20 mouse cellular contexts compared by ENCODE assay signal in genomic region chr11:62184900-62185299, GRCm38 (mm10).
DNase-seq lines count a peak whose midpoint lies in the region; ATAC-seq and TF ChIP-seq lines count a peak whose summit lies in the region.
"Had no signal": no experiment of that assay in that cellular context is flagged by ENCODE, and none has a peak within 500 bp of the region (broad histone marks: within the 10 kb centered on the region; RNA-seq: fewer than 3 reads in every experiment).

No protein-coding gene starts in this region.

- no peak overlapping the region for H3K27ac ChIP-seq in midbrain, embryonic 11.5 days (ENCODE audit: low read depth, low read length)
- H3K27ac ChIP-seq in midbrain, embryonic 16.5 days (ENCODE audit: low read length), result no peak overlapping the region
- H3K27ac ChIP-seq in intestine, postnatal 0 days (ENCODE audit: low read depth, low read length), result no peak overlapping the region
- H3K27ac ChIP-seq: embryonic facial prominence, embryonic 13.5 days; forebrain, embryonic 12.5 days; hindbrain, embryonic 14.5 days; liver, embryonic 14.5 days; midbrain, embryonic 13.5 days; neural tube, embryonic 13.5 days had no signal

- ATAC-seq in midbrain, embryonic 11.5 days (ENCODE audit: low FRiP score), result no peak
- no peak for ATAC-seq in midbrain, embryonic 16.5 days
- ATAC-seq in intestine, postnatal 0 days, result no peak
- ATAC-seq: midbrain, embryonic 13.5 days had no signal

- no peaks in the 10 kb centered on the region for H3K36me3 ChIP-seq in midbrain, embryonic 11.5 days (ENCODE audit: control insufficient read depth, insufficient read depth, low read length)
- 0 out of 2 replicates have a peak, but pooled peaks cover 1% of the 10 kb centered on the region for H3K36me3 ChIP-seq in midbrain, embryonic 16.5 days (ENCODE audit: control insufficient read depth, insufficient read depth, low read length)
- H3K36me3 ChIP-seq in intestine, postnatal 0 days (ENCODE audit: control insufficient read depth, insufficient read depth), result no peaks in the 10 kb centered on the region

- no peaks in the 10 kb centered on the region for H3K4me1 ChIP-seq in midbrain, embryonic 11.5 days (ENCODE audit: control insufficient read depth, insufficient read depth, low read length)
- no peaks in the 10 kb centered on the region for H3K4me1 ChIP-seq in midbrain, embryonic 16.5 days (ENCODE audit: control insufficient read depth, insufficient read depth, low read length)
- no peaks in the 10 kb centered on the region for H3K4me1 ChIP-seq in intestine, postnatal 0 days (replicated peaks; ENCODE audit: control insufficient read depth, insufficient read depth, low read length)
- H3K4me1 ChIP-seq: forebrain, embryonic 12.5 days; midbrain, embryonic 13.5 days; neural tube, embryonic 13.5 days had no signal

- H3K9me3 ChIP-seq in midbrain, embryonic 11.5 days (ENCODE audit: control insufficient read depth, low read length), result no peaks in the 10 kb centered on the region
- H3K9me3 ChIP-seq in midbrain, embryonic 16.5 days (replicated peaks; ENCODE audit: control insufficient read depth, low read length, poor library complexity, severe bottlenecking), result no peaks in the 10 kb centered on the region
- H3K9me3 ChIP-seq in intestine, postnatal 0 days (ENCODE audit: control insufficient read depth), result no peaks in the 10 kb centered on the region
- H3K9me3 ChIP-seq: embryonic facial prominence, embryonic 13.5 days; forebrain, embryonic 12.5 days; midbrain, embryonic 13.5 days had no signal

- peak; percentile 69 for DNase-seq in midbrain, embryonic 11.5 days (ENCODE audit: low spot score, missing footprints)
- DNase-seq in NIH3T3 (ENCODE audit: low read depth), result peak; percentile 50
- peak; percentile 37 for DNase-seq in induced T-regulatory cell, adult 2 months (ENCODE audit: low read depth)
- no peak for DNase-seq in neural tube, embryonic 10.5 days (ENCODE audit: extremely low spot score, low spot score)
- no peak for DNase-seq in left cerebral cortex, postnatal 14 days (ENCODE audit: low spot score in 2 of 2)
- DNase-seq: adrenal gland, postnatal 36 days; cerebellum, postnatal 25 days; kidney, adult 11 months; kidney, postnatal 14 days; left cerebral cortex, postnatal 4 days; lung, postnatal 10 days; right cerebral cortex, postnatal 4 days had no signal

- H3K9ac ChIP-seq in midbrain, embryonic 11.5 days (ENCODE audit: low read length), result no peak overlapping the region
- no peak overlapping the region for H3K9ac ChIP-seq in midbrain, embryonic 16.5 days (ENCODE audit: low read depth, low read length)
- no peak overlapping the region for H3K9ac ChIP-seq in intestine, postnatal 0 days (ENCODE audit: low read depth, low read length)
- H3K9ac ChIP-seq: embryonic facial prominence, embryonic 13.5 days; forebrain, embryonic 12.5 days; hindbrain, embryonic 14.5 days; liver, embryonic 14.5 days; midbrain, embryonic 13.5 days; neural tube, embryonic 13.5 days had no signal

- no peak overlapping the region for H3K4me3 ChIP-seq in midbrain, embryonic 11.5 days (ENCODE audit: low read depth, low read length)
- H3K4me3 ChIP-seq in midbrain, embryonic 16.5 days (ENCODE audit: low read depth, low read length), result no peak overlapping the region
- H3K4me3 ChIP-seq in intestine, postnatal 0 days (ENCODE audit: low read depth, low read length), result no peak overlapping the region
- H3K4me3 ChIP-seq: embryonic facial prominence, embryonic 13.5 days; forebrain, embryonic 12.5 days; midbrain, embryonic 13.5 days; neural tube, embryonic 13.5 days had no signal

- TF ChIP-seq CTCF in intestine, postnatal 0 days (IDR thresholded peaks at IDR 0.05; ENCODE audit: low read depth), result no peak

- H3K27me3 ChIP-seq in midbrain, embryonic 11.5 days (ENCODE audit: control insufficient read depth, insufficient read depth, low read length), result no peaks in the 10 kb centered on the region
- no peaks in the 10 kb centered on the region for H3K27me3 ChIP-seq in midbrain, embryonic 16.5 days (ENCODE audit: control insufficient read depth, insufficient read depth, low read depth, low read length)
- no peaks in the 10 kb centered on the region for H3K27me3 ChIP-seq in intestine, postnatal 0 days (replicated peaks; ENCODE audit: control insufficient read depth, insufficient read depth, low read length)
- H3K27me3 ChIP-seq: embryonic facial prominence, embryonic 13.5 days; forebrain, embryonic 12.5 days; midbrain, embryonic 13.5 days; neural tube, embryonic 13.5 days had no signal

- WGBS in midbrain, embryonic 11.5 days, result 88% methylated on average over 4 of the region's 4 CpGs
- 90% methylated on average over 4 of the region's 4 CpGs for WGBS in midbrain, embryonic 16.5 days
- 58% methylated on average over 4 of the region's 4 CpGs for WGBS in intestine, postnatal 0 days

- intact Hi-C loops in left cerebral cortex, postnatal 14 days (cut with DNase I), result no loop called here

- no peak overlapping the region for H3K4me2 ChIP-seq in midbrain, embryonic 11.5 days
- no peak overlapping the region for H3K4me2 ChIP-seq in midbrain, embryonic 16.5 days (ENCODE audit: low read length)
- no peak overlapping the region for H3K4me2 ChIP-seq in intestine, postnatal 0 days (replicated peaks; ENCODE audit: low read depth)
- H3K4me2 ChIP-seq: embryonic facial prominence, embryonic 13.5 days; forebrain, embryonic 12.5 days; hindbrain, embryonic 14.5 days; midbrain, embryonic 13.5 days; neural tube, embryonic 13.5 days had no signal

Comparison
In these comparisons a context has a peak if more than half of its experiments do, and no peak if none do; other contexts are left out.
1. DNase-seq: peak in midbrain, embryonic 11.5 days (single experiment), NIH3T3 (single experiment) and induced T-regulatory cell, adult 2 months (single experiment); none in neural tube, embryonic 10.5 days (single experiment) and left cerebral cortex, postnatal 14 days (0 of 2).